Mouse (Mus musculus): Measurements from ENCODE around the gene Gm7903.
"Not testable (repeated sequence)": the region's sequence is repeated elsewhere in the genome, so short reads cannot be mapped to it uniquely, and the experiment has no call there.

Gene Gm7903

GRCm38 (mm10) chrX:135433535-135433934 lies at the start of gene Gm7903:
Gene Gm7903, plus strand, starts transcription at chrX:135433835.
- not testable (repeated sequence) for DNase-seq (ENCODE audit: low spot score)

DNA sequence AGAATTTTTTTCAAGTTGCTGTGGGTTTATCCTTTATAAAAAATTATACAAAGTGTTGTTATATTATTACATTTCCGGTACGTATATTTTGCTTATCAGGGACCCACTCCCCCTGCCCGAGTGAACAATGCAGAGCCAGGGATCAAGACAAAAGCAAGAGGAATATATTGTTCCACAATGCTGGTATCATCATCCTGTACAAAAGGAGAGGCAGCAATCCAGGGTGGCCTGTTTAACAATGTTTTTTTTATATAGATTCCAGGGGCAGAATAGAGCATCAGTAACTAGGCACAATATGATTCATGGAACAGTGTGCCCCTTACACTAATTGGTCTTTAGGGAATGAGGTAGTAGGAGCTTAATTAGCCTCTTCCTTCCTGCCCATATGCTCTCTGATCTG lies 30.1 kb upstream of the Gm7903 start:
- DNase-seq (ENCODE audit: low spot score): not testable (repeated sequence)

DNA sequence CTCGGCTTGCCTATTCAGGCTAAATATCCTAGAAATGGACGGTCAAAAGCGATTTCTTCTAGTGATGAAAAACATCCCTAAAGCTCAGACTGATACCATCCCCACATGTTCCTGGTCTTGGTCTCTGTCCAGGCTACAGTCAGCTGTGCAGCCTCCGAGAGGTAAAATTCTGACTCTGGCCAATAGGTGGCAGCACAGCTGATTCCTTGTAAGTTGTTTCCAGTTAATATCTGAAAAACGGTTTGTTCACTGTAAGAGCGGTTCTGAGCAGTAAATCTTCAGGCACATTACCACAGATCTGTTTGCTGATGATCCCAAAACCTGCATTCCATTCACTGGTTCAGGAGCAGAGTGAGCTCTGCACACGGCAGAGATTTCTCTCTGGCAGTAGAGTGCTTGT lies 12.4 kb upstream of the Gm7903 start:
- not testable (repeated sequence) for DNase-seq (ENCODE audit: low spot score)

- not testable (repeated sequence) for DNase-seq (ENCODE audit: low spot score)
These were observed 11.8 kb upstream of the Gm7903 start for GRCm38 (mm10) chrX:135421824-135422223.

GRCm38 (mm10) chrX:135422473-135422872 lies 11.2 kb upstream of the Gm7903 start:
- not testable (repeated sequence) for DNase-seq (ENCODE audit: low spot score)

GRCm38 (mm10) chrX:135464160-135464559 lies 30.5 kb downstream of the Gm7903 start:
- not testable (repeated sequence) for DNase-seq (ENCODE audit: low spot score)

DNA sequence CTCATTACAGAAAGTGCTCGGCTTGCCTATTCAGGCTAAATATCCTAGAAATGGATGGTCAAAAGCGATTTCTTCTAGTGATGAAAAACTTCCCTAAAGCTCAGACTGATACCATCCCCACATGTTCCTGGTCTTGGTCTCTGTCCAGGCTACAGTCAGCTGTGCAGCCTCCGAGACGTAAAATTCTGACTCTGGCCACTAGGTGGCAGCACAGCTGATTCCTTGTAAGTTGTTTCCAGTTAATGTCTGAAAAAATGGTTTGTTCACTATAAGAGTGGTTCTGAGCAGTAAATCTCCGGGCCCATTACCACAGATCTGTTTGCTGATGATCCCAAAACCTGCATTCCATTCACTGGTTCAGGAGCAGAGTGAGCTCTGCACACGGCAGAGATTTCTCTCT lies 48.3 kb downstream of the Gm7903 start:
- not testable (repeated sequence) for DNase-seq (ENCODE audit: low spot score)

- not testable (repeated sequence) for DNase-seq (ENCODE audit: low spot score)
These were observed 49.5 kb downstream of the Gm7903 start for GRCm38 (mm10) chrX:135483183-135483582.
